Mouse (Mus musculus) kidney, adult 18-20 months (tissue): ENCODE data around the gene Trp53bp2.

Source experiments
- DNase-seq: peaks from one replicate; pipeline ENCODE4 v3.0.0; 2021

Trp53bp2 gene

GRCm38 (mm10) chr1:182461813-182462212 lies 52.8 kb downstream of the Trp53bp2 start:
- peak; percentile 68 for DNase-seq

GRCm38 (mm10) chr1:182465309-182465708 lies 56.3 kb downstream of the Trp53bp2 start:
- peak; percentile 62 for DNase-seq

- no peak for DNase-seq
Measured at GRCm38 (mm10) chr1:182465978-182466377, 57.0 kb downstream of the Trp53bp2 start.

GRCm38 (mm10) chr1:182475005-182475796 lies 66.2 kb downstream of the Trp53bp2 start:
- DNase-seq: no peak

- peak; percentile 66 for DNase-seq
Measured at GRCm38 (mm10) chr1:182478935-182479334, 70.0 kb downstream of the Trp53bp2 start.

- no peak for DNase-seq
Measured at GRCm38 (mm10) chr1:182481138-182481537, 72.2 kb downstream of the Trp53bp2 start.

GRCm38 (mm10) chr1:182481646-182482295 lies 72.8 kb downstream of the Trp53bp2 start:
- DNase-seq: peak; percentile 74

- peak; percentile 25 for DNase-seq
Measured at GRCm38 (mm10) chr1:182482991-182483909, 74.3 kb downstream of the Trp53bp2 start.

- peak; percentile 44 for DNase-seq
Measured at GRCm38 (mm10) chr1:182483910-182484274, 74.9 kb downstream of the Trp53bp2 start.

- DNase-seq: peak; percentile 36
Measured at GRCm38 (mm10) chr1:182488503-182488902, 79.5 kb downstream of the Trp53bp2 start.

- DNase-seq: peak; percentile 93
Measured at GRCm38 (mm10) chr1:182489803-182490452, 81.0 kb downstream of the Trp53bp2 start.

- DNase-seq: no peak
Measured at GRCm38 (mm10) chr1:182490568-182490967, 81.6 kb downstream of the Trp53bp2 start.

GRCm38 (mm10) chr1:182491839-182492238 lies 82.9 kb downstream of the Trp53bp2 start:
- DNase-seq: no peak

- DNase-seq: peak; percentile 56
Measured at GRCm38 (mm10) chr1:182494285-182495145, 85.5 kb downstream of the Trp53bp2 start.

- peak; percentile 69 for DNase-seq
Measured at GRCm38 (mm10) chr1:182496685-182497084, 87.7 kb downstream of the Trp53bp2 start.

- no peak for DNase-seq
Measured at GRCm38 (mm10) chr1:182497736-182498135, 88.8 kb downstream of the Trp53bp2 start.

- peak; percentile 58 for DNase-seq
Measured at GRCm38 (mm10) chr1:182499443-182500089, 90.6 kb downstream of the Trp53bp2 start.

- DNase-seq: no peak
Measured at GRCm38 (mm10) chr1:182500224-182500623, 91.3 kb downstream of the Trp53bp2 start.

- no peak for DNase-seq
Measured at GRCm38 (mm10) chr1:182500843-182501242, 91.9 kb downstream of the Trp53bp2 start.

- DNase-seq: no peak
Measured at GRCm38 (mm10) chr1:182501815-182502405, 92.9 kb downstream of the Trp53bp2 start.
